Mouse (Mus musculus) urinary bladder, adult 18-20 months (tissue): ENCODE data around the gene Polr2f.

Source experiments
- DNase-seq, 2 experiments: peaks; one replicate each; pipeline ENCODE4 v3.0.0; 2022; ENCODE audit warnings: low spot score in 2 of 2, mixed read lengths in 2 of 2

Gene Polr2f

DNA sequence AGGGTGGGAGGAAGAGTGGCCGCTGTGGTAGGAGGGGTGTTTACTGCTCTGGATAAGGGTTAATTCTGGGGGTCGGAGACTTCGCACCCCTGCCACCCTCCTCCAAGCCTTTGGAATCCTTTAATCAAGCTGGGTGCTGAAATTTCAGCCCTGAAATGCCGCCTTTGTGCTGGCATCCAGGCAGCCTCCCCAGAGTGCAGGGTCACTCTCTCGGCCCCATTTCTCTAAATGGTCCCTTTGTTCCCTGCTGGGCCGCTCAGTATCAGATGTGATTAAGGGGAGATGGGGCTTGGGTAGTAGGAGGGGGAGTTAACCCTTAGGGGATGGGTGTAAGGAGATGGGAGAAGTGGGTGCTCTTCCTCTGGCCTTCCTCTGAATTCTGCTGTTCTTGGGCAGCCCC is 11.9 kb downstream of the Polr2f start:
- DNase-seq, result no peak

DNA sequence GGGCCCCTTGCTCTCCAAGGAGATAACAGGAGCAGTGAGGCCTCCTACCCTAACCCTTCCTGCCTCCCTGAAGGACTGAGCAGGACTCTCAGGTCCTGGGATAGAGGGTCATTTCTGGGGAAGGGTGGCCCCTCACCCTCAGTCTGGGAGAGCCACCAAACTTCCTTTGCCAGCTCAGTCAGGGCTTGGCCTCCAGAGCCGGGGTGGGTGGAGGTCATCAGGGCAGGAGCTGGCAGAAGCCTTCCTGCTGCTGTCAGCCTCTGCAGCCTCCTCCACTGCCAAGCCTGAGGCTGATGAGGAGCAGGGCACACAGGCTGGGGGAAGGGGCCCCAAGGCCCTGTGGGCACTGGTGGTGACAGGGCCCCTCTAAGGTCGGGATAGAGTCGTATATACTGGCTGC is 14.8 kb downstream of the Polr2f start:
- no peak for DNase-seq

DNA sequence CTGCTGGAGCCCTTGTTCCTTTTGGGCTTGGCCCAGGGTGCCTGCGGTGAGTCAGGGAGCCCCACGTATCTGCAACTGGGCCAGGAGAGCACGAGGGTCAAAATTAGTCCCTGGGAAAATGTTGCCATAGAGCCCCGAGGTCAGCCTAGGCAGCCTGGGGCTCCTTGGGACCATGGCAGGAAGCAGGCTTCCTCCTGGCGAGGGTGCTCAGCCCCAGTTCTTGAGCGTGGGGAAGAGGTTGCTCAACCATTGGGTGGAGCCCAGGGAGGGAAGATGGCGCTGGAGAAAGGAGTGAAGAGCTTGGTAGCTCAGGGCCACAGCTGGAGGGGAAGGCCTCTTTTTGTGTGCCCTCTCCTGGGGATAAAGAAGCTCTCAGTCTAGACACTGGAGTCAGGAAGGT is 21.5 kb downstream of the Polr2f start:
- DNase-seq, result no peak

DNA sequence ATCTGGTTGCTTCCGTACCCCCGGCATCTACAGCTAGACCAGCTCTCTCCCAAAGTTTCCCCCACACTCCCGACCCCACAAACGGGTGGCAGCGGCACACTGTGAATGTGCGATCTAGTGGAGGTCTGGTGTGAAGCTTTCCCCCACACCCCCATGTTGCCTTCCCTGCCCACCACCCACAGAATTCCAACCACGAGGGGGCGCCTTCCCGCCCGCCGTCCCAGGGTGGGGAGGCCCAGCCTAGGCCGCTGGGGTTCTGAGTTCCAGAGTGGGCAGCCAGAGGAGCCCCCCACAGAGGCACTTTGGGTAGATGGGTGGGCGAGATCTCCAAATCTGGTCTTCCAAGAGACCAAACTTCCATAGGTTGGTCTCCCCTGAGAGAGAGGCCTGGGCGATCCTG is 22.0 kb downstream of the Polr2f start:
- DNase-seq, result no peak

DNA sequence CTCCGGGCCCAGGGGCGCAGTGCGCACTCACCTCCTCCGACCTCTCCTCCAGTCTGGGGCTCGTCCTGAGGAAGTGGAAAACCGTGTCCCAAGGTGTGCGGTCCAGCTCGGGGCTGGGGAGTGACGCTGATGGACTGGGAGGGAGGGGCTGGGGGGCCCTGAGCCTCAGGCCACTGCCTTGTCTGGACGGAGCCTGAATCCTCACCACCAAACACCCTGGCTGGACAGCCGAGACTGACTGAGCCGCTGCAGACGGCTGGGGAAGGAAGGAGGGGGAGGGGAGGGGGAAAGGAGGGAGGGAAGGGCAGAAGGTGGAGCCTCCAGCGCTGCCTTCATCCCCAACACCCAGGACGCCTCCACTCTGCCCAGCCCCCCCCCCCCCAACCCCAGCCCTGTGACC is 23.4 kb downstream of the Polr2f start:
- DNase-seq, result no peak

DNA sequence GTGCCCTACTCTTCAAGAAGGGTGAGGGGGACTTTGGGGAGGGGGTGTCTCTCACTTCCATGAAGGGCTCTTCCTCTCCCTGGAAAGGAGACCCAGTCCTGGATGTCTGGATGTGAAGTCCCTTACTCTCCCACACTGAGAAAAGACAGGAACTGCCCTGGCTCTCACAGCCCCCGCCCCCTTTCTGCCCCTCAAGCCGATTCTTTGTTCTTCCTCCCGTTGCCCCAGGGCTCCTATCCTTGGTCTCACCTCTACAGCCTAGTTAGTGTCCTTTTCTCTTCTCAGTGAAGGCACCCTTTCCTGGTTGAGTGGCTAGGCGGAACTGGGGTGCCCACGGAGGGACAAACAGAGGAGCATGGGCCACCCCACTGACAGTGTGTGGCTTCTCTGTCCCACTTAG is 24.3 kb downstream of the Polr2f start, which contains the start of gene Sox10:
Gene Sox10 (minus strand): TSS at position 101 of the 400 bp plus-strand sequence.
- DNase-seq, result no peak

DNA sequence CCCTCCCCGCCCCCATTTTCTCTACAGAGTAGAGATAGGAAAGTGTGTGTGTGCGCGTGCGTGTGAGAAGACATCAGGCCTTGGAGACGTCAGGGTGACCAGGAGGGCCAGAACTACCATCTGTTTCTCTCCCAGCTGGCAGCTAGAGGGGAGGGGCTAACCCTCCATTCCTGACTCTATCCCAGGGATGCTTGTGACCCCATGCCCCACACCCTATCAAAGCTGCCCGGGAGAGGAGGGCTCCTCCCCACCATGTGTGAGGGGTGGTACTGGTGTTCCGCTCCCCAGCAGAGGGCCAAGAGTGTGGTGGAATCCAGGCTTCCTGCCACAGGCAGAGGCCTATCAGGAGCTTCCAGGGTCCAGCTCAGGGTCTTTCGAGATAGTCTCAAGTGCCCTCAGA is 25.9 kb downstream of the Polr2f start:
- no peak for DNase-seq

DNA sequence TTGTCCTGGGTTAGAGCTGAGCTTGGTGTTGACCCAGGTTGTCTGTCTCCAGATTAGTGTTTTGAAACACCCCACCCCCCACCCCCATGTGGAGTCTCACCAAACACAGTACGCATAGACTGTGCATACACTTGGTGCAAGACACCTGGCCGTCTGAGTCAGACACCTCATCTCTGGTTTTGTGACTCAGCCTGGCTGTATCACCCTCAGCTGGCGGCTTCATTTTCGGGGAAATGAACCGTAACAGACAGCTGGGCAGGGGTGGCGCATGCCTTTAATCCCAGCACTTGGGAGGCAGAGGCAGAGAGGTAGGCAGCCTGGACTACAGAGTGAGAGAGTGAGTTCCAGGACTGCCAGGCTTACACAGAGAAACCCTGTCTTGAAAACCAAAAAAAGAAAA is 36.1 kb downstream of the Polr2f start:
- DNase-seq, result no peak

DNA sequence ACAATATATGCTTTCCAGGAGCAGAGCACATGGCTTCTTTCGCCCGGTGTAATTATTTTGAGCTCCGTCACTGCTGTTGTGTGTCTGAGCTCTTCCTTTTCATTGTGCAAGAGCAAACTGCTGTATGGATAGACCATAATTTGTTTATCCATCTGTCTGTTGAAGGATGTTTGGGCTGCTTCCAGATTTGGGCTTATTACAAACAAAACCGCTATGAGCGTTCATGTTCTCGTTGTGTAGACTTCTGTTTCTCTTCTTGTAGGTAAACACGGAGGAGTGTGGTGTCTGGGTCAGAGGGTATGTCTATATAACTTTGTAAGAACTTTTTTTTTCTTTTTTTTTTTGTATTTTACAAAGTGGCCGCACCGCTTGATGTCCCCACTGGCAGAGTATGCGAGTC is 44.4 kb downstream of the Polr2f start:
- DNase-seq, result no peak

DNA sequence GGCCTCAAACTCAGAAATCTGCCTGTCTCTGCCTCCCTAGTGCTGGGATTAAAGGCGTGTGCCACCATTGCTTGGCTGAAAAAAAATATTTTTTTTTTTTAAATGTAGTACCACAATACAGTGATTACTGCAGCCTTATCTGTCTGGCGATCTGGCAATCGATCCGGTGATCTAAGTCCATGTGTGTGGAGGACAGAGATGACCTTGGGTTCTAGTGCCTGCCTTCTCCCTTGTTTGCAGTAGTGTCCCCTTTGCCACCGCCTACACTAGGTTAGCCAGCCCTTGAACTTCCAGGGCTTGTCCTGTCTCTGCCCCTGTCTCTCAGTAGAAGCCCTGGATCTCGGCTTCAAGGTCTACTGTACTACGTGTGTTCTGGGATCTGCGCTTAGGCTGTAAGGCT is 47.0 kb downstream of the Polr2f start:
- no peak for DNase-seq

DNA sequence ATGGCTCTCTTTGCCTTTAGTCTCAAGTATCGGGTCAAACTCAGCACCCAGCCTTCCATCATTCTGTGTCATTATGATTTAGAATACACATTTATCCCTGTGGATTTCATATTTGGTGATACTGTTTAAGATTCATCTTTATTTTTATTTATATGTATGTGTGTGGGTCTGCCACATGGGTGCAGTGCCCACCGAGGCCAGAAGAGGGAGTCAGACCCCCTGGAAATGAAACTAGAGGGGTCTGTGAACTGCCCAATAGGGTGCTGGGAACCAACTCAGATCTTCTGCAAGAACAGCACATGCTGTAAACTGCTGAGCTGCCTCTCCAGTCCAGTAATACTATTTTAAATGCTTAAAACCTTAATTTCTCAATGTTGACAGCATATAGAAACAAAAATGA is 50.6 kb downstream of the Polr2f start:
- DNase-seq, result no peak

DNA sequence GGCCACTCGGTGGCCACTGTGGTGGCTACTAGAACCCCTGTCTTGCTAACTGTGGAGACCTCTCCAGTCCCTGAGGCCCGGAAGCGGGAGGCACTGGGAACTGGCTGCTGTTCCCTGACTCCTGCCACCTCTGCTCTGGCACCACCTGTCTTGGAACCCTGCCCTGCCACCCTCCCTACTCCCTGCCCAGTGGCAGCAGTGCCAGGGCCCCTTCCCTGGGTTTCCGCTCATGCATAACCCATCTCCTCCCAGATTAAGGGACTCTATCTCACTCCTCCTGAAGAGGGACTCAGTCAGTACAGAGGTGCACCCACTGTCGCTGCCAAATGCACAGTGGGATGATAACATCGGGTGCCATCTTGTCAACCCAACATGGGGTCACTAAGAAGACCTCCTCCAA is 51.6 kb downstream of the Polr2f start:
- no peak for DNase-seq

DNA sequence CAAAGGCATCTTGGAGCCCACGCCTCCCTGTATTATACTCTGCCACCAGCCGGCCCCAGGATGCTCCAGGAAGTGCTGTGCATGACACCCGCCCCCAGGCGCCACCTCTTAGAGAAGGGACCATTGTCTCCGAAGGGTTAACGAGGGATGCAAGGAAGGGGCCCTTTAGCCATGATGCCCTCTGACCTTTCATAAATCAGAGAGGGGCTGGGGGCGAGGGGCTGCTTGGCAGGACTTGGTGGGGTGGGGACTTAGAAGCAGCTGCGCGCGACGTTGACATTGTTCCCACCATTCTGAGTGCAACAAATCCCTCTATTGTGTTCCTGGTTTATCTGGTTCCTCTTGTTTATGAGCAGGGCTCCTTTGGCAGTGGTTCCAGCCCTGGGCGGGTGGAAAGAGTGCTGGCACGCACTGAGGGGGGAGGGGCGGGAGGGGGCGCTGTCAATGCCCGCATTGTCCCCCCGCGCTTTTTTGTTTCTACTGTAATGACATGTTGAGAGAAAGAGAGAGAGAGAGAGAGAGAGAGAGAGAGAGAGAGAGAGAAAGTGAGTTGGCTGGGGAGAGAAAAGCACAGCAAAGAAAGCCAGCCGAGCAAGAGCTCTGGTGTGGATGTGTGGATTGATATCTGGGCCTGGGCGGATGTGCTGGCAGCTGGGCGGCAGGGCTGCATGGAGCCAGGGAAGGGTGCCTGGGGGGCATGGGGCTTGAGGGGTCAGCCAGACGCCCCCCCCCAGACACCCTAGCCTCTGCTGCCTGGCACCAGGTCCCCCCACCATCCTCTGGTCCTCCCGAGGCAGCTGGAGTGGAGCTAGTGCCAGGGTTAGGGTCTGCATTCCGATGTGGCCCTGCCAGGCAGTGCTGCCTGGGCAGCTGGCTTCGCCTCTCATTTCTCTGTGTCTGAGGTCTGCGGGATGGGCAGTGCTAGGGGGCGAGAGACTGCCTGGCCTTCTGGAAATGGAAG is 52.4 kb downstream of the Polr2f start:
- DNase-seq, result no peak

DNA sequence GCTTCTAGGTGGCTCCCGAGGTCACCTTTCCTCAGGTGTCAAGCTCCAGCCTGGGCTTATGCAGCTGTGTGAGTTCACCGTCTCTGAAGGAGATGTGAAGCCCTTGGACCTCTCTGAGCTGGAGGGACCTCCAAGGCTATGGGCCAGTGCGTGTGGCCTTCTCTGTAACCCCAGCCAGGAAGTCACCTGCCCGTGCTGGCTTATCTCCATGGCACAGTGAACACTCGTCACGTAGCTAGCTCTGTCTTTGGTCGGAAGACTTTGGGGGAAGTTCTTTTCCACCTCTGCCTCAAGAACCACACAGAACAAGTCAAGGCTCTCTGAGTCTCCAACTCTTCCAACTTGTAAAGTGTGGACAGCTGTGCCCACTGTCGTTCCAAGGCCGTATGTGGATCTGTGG is 53.2 kb downstream of the Polr2f start:
- no peak for DNase-seq

DNA sequence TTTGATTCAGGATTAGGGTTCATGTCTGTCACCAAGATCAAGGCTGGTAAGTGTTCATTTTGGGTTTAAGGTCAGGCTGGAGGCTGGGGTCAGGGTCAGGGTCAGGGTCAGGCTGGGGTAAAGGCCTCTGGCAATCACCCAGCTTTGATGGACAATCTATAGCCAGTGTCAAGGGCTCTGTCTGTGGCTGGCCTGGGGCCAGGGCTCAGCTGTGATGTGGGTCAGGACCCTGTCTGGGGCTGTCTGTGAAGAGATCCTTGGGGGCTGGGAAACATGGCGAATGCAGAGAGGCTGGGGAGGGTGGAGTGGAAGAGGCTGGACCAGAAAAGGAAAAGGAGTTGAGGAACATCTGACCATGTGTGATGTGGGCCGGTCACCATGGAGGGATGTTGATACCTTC is 54.1 kb downstream of the Polr2f start:
- DNase-seq, result no peak

DNA sequence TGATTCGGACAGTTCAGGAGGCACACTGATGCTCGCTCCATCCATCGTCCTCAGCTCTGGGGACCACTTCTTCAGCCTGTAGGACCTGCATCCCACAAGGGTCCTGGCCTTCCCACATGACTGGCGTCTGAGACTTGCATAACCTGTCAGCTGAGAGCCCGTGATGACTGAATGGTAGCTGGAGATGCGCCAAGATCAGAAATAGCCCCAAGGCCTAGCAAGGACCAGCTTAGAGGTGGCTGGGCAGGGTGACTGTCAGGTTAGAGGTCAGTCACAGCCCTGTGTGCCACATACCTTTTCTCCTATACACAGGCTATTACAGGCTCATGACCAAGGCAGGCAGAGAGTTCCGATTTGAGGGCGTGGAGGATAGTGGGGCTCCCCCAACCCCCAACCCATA is 54.7 kb downstream of the Polr2f start:
- DNase-seq, result no peak

DNA sequence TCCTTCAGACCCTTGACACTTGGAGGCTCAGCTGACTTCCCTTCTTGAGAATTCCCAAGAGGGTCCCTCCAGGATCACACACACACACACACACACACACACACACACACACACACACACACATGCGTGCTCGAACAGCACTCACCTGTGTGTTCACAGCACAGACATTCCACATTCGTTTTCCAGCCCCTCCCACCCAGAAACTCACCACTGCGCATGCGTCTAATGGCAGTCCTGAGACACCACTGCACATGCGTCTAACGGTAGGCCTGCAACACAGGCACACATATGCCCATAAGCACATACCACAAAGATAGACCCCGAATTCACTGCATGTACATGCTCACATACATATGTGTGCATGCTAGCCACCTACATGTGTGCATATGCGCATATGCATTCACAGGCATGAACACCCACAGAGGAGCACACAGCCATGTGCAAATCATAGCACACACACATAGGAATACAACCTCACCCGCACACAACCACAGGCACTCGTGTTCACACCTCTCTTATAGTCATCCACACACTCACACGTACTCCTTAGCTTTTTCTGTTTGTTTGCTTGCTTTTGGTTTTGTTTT is 58.7 kb downstream of the Polr2f start:
- no peak for DNase-seq
